Mouse (Mus musculus): ENCODE data around the gene Vmn1r132. TPM values are rescaled to one million over a fixed set of nuclear protein-coding genes. Genes with fewer than 3 reads are reported as not detected.
"Not testable (repeated sequence)": the region's sequence is repeated elsewhere in the genome, so short reads cannot be mapped to it uniquely, and the experiment has no call there.

Gene Vmn1r132
- polyA plus RNA-seq (2014; fragmentation: Nextera tagmentation; extraction: Ambion mirVana), result not detected in 2 replicates

- H3K36me3 ChIP-seq (ENCODE audit: control insufficient read depth, insufficient read depth, low read length); H3K27me3 ChIP-seq (replicated peaks; ENCODE audit: control insufficient read depth, insufficient read depth, low read length); H3K4me1 ChIP-seq (ENCODE audit: control insufficient read depth, insufficient read depth, low read length); DNase-seq (ENCODE audit: low spot score); H3K9me3 ChIP-seq (replicated peaks; ENCODE audit: control insufficient read depth, low read length); H3K4me2 ChIP-seq (ENCODE audit: low read length); H3K4me3 ChIP-seq (ENCODE audit: low read depth, low read length); ATAC-seq; H3K27ac ChIP-seq (ENCODE audit: low read depth, low read length); H3K9ac ChIP-seq (ENCODE audit: low read length): not testable (repeated sequence)
- WGBS, result no CpG with 5 or more reads among the region's 3 CpGs
These were observed at the start of gene Vmn1r132 for GRCm38 (mm10) chr7:21613792-21614191. Vmn1r132 (plus strand) TSS chr7:21614092.

Other genes with a start within 250 kb of the Vmn1r132 start
- gene Gm6882, start 181.3 kb upstream of the Vmn1r132 start, polyA plus RNA-seq (2014; fragmentation: Nextera tagmentation; extraction: Ambion mirVana), result not detected in 2 replicates
- not detected in 2 replicates for gene Vmn1r130, start 102.3 kb upstream of the Vmn1r132 start, polyA plus RNA-seq (2014; fragmentation: Nextera tagmentation; extraction: Ambion mirVana)
- gene Vmn1r131, start 68.0 kb upstream of the Vmn1r132 start, polyA plus RNA-seq (2014; fragmentation: Nextera tagmentation; extraction: Ambion mirVana), result not detected in 2 replicates
- gene Gm4175, start 147.4 kb downstream of the Vmn1r132 start, polyA plus RNA-seq (2014; fragmentation: Nextera tagmentation; extraction: Ambion mirVana), result not detected in 2 replicates
- gene Gm4177, start 182.6 kb downstream of the Vmn1r132 start, polyA plus RNA-seq (2014; fragmentation: Nextera tagmentation; extraction: Ambion mirVana), result not detected in 2 replicates
- not detected in 2 replicates for gene Vmn1r135, start 218.3 kb downstream of the Vmn1r132 start, polyA plus RNA-seq (2014; fragmentation: Nextera tagmentation; extraction: Ambion mirVana)
- gene Gm5725, start 230.2 kb downstream of the Vmn1r132 start, polyA plus RNA-seq (2014; fragmentation: Nextera tagmentation; extraction: Ambion mirVana), result not detected in 2 replicates